Mouse (Mus musculus) heart, adult 2 months (tissue): Measurements from ENCODE around the gene Vps33b.

Source experiments
- EP300 ChIP-seq: fragments of 200-500 bp; IDR thresholded peaks from 2 replicates; pipeline ENCODE4 v1.6.1; 2011; ENCODE audit warnings: low read depth, low read length, control low read depth; ENCODE audit not compliant: insufficient read depth
- POLR2A ChIP-seq: fragments of 200-500 bp; IDR thresholded peaks from 2 replicates; pipeline ENCODE4 v1.6.1; 2011; ENCODE audit warnings: mild to moderate bottlenecking, low read depth, low read length, control low read depth; ENCODE audit not compliant: insufficient read depth

DNA sequence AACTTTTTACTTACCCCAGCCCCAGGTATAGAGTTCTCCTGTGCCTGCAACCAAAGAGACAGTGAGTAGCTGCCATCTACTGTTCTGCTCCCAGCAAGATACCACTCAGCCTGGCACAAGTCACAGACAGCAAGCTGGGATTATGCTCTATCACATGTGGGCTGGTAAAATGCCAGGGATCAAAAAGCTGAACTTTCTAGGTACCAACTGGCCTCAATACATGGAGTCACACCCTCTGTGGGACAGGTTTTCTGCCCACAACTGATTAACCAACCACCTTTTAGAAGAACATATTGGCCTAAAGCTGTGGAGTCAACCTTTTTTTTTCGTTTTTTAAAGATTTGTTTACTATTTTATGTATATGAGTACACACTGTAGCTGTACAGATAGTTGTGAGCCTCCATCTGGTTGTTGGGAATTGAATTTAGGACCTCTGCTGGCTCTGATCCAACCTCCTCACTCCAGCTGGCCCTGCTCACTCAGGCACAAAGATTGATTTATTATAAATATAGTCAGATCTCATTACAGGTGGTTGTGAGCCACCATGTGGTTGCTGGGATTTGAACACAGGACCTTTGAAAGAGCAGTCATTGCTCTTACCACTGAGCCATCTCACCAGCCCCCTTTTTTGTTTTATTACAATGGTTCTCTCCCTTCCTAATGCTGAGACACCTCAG is 48.1 kb downstream of the Vps33b start:
- no peak for TF ChIP-seq EP300
- TF ChIP-seq POLR2A: no peak
